Mouse (Mus musculus) CH12.LX (cell line): ENCODE measurements around the gene Tmem167b. TPM values are rescaled to one million over a fixed set of nuclear protein-coding genes. Genes with fewer than 3 reads are reported as not detected.

Experiments
- DNase-seq: peaks from one replicate; pipeline ENCODE4 v3.0.0-alpha.2; 2013; ENCODE audit errors: extremely low read depth
- H3K27ac ChIP-seq: 2 replicates; pipeline ENCODE4 v1.5.1; 2012; ENCODE audit warnings: low read depth, mild to moderate bottlenecking, control low read depth, moderate library complexity; ENCODE audit not compliant: insufficient read depth
- H3K27me3 ChIP-seq: replicated peaks from 2 replicates; pipeline ENCODE3; 2012; ENCODE audit warnings: inconsistent platforms
- H3K36me3 ChIP-seq, 2 experiments: replicated peaks in 1 of 2; 2 replicates each; pipeline versions ENCODE3 to v1.6.1; 2012; ENCODE audit warnings: inconsistent platforms in 1 of 2, low read length in 1 of 2, mild to moderate bottlenecking in 1 of 2, mixed read lengths in 1 of 2, moderate library complexity in 1 of 2; ENCODE audit not compliant: control insufficient read depth in 1 of 2, insufficient read depth in 1 of 2
- H3K4me1 ChIP-seq, 2 experiments: 2 replicates each; pipeline ENCODE4 v1.6.1; 2012; ENCODE audit warnings: inconsistent platforms in 1 of 2, moderate library complexity in 1 of 2; ENCODE audit not compliant: insufficient read depth in 2 of 2, control insufficient read depth in 1 of 2
- H3K4me2 ChIP-seq: 2 replicates; pipeline ENCODE4 v1.6.1; 2012; ENCODE audit warnings: low read depth, mild to moderate bottlenecking, control low read depth; ENCODE audit not compliant: poor library complexity, insufficient read depth, severe bottlenecking
- H3K4me3 ChIP-seq, 3 experiments: fragments of 150-350 bp in 1 of 3; sonication (generic) in 1 of 3; replicated peaks in 1 of 3; 2 replicates each; pipeline versions ENCODE3 to v1.5.1; 2011 to 2012; ENCODE audit warnings: low read depth in 2 of 3, low read length in 2 of 3, mild to moderate bottlenecking in 2 of 3, moderate library complexity in 2 of 3, control low read depth in 1 of 3, improper control_type of control experiment in 1 of 3, inconsistent platforms in 1 of 3, mixed read lengths in 1 of 3; ENCODE audit not compliant: poor library complexity in 1 of 3
- H3K79me2 ChIP-seq: replicated peaks from 2 replicates; pipeline ENCODE4 v1.6.1; 2012; ENCODE audit warnings: mild to moderate bottlenecking, moderate library complexity; ENCODE audit not compliant: control insufficient read depth, poor library complexity, insufficient read depth, severe bottlenecking; ENCODE audit errors: extremely low read depth
- H3K9ac ChIP-seq: 2 replicates; pipeline ENCODE4 v1.6.1; 2012; ENCODE audit warnings: low read depth, mild to moderate bottlenecking, control low read depth, moderate library complexity; ENCODE audit not compliant: insufficient read depth
- H3K9me3 ChIP-seq: replicated peaks from 2 replicates; pipeline ENCODE3; 2012; ENCODE audit warnings: low read length, inconsistent platforms, mixed read lengths
- BHLHE40 ChIP-seq: IDR thresholded peaks from 2 replicates; pipeline ENCODE4 v1.6.1; 2011; ENCODE audit warnings: mild to moderate bottlenecking, low read depth, low read length, improper control_type of control experiment
- CHD1 ChIP-seq: IDR thresholded peaks from 2 replicates; pipeline ENCODE4 v1.6.1; 2012; ENCODE audit warnings: low read depth, low read length, improper control_type of control experiment, inconsistent platforms
- E2F4 ChIP-seq: IDR thresholded peaks from 2 replicates; pipeline ENCODE4 v1.6.1; 2011; ENCODE audit warnings: low read depth, low read length, improper control_type of control experiment; ENCODE audit not compliant: insufficient replicate concordance
- EP300 ChIP-seq: IDR thresholded peaks from 2 replicates; pipeline ENCODE4 v1.6.1; 2011; ENCODE audit warnings: low read length, improper control_type of control experiment
- HCFC1 ChIP-seq: IDR thresholded peaks from 2 replicates; pipeline ENCODE4 v1.6.1; 2012; ENCODE audit warnings: low read depth, mild to moderate bottlenecking, inconsistent platforms, low read length, improper control_type of control experiment
- IRF4 ChIP-seq: IDR thresholded peaks from 2 replicates; pipeline ENCODE4 v1.6.1; 2014; ENCODE audit warnings: low read depth, mild to moderate bottlenecking, inconsistent platforms, low read length, improper control_type of control experiment
- JUND ChIP-seq: conservative IDR thresholded peaks from 2 replicates; pipeline ENCODE4 v1.6.1; 2011; ENCODE audit warnings: low read depth, low read length, improper control_type of control experiment
- MAFK ChIP-seq: IDR thresholded peaks from 2 replicates; pipeline ENCODE4 v1.6.1; 2011; ENCODE audit warnings: low read length, improper control_type of control experiment; ENCODE audit not compliant: insufficient replicate concordance
- MAX ChIP-seq: IDR thresholded peaks from 2 replicates; pipeline ENCODE4 v1.6.1; 2011; ENCODE audit warnings: low read length, improper control_type of control experiment
- MAZ ChIP-seq: IDR thresholded peaks from 2 replicates; pipeline ENCODE4 v1.6.1; 2012; ENCODE audit warnings: low read depth, mild to moderate bottlenecking, inconsistent platforms, low read length, improper control_type of control experiment, moderate library complexity
- MEF2A ChIP-seq: IDR thresholded peaks from 2 replicates; pipeline ENCODE4 v1.6.1; 2014; ENCODE audit warnings: low read depth, mild to moderate bottlenecking, inconsistent platforms, low read length, improper control_type of control experiment, borderline replicate concordance
- MXI1 ChIP-seq: IDR thresholded peaks from 2 replicates; pipeline ENCODE4 v1.6.1; 2011; ENCODE audit warnings: mild to moderate bottlenecking, low read depth, low read length, improper control_type of control experiment
- MYC ChIP-seq: IDR thresholded peaks from 2 replicates; pipeline ENCODE4 v1.6.1; 2011; ENCODE audit warnings: low read depth, mild to moderate bottlenecking, improper control_type of control experiment, low read length
- PAX5 ChIP-seq: IDR thresholded peaks from 2 replicates; pipeline ENCODE4 v1.6.1; 2012; ENCODE audit warnings: low read length, inconsistent platforms, mixed read lengths
- POLR2A ChIP-seq: IDR thresholded peaks from 2 replicates; pipeline ENCODE4 v1.6.1; 2011; ENCODE audit warnings: low read depth, mild to moderate bottlenecking, improper control_type of control experiment, low read length
- RAD21 ChIP-seq: IDR thresholded peaks from 2 replicates; pipeline ENCODE4 v1.6.1; 2011; ENCODE audit warnings: low read depth, mild to moderate bottlenecking, low read length, improper control_type of control experiment, moderate library complexity
- RCOR1 ChIP-seq: conservative IDR thresholded peaks from 2 replicates; pipeline ENCODE4 v1.6.1; 2012; ENCODE audit warnings: low read depth, mild to moderate bottlenecking, inconsistent platforms, low read length, improper control_type of control experiment
- TBP ChIP-seq: conservative IDR thresholded peaks from 2 replicates; pipeline ENCODE4 v1.6.1; 2011; ENCODE audit warnings: low read depth, low read length, improper control_type of control experiment
- TCF12 ChIP-seq: IDR thresholded peaks from 2 replicates; pipeline ENCODE4 v1.6.1; 2014; ENCODE audit warnings: low read depth, mild to moderate bottlenecking, inconsistent platforms, low read length, improper control_type of control experiment
- USF2 ChIP-seq: conservative IDR thresholded peaks from 2 replicates; pipeline ENCODE4 v1.6.1; 2011; ENCODE audit warnings: low read depth, low read length, improper control_type of control experiment
- ZC3H11A ChIP-seq: IDR thresholded peaks from 2 replicates; pipeline ENCODE4 v1.6.1; 2012; ENCODE audit warnings: low read depth, mild to moderate bottlenecking, inconsistent platforms, low read length, improper control_type of control experiment
- ZKSCAN1 ChIP-seq: IDR thresholded peaks from 2 replicates; pipeline ENCODE4 v1.6.1; 2012; ENCODE audit warnings: low read depth, inconsistent platforms, low read length, improper control_type of control experiment, borderline replicate concordance
- ZMIZ1 ChIP-seq: IDR thresholded peaks from 2 replicates; pipeline ENCODE4 v1.6.1; 2012; ENCODE audit warnings: low read depth, mild to moderate bottlenecking, inconsistent platforms, low read length, improper control_type of control experiment
- dilution Hi-C: fragments of 300-500 bp; cut with MboI; formaldehyde crosslinking; loops from 2 replicates; pipeline ENCODE4 v1.14.3; 2020; ENCODE audit warnings: low sequenced_read_pairs; ENCODE audit not compliant: extremely low pct_unique_long_range_greater_than_20kb, extremely low pct_ligation_motif_present
- in situ Hi-C: fragments of 300-500 bp; cut with MboI; formaldehyde crosslinking; loops from 3 replicates; pipeline ENCODE4 v1.14.3; 2019; ENCODE audit warnings: low sequenced_read_pairs, low pct_ligation_motif_present, low pct_unique_long_range_greater_than_20kb, mixed read lengths
- polyA plus RNA-seq: library from polyadenylated mRNA; unstranded; fragments of >175 nt; gene quantifications from 2 replicates; pipeline ENCODE4 v1.2.1, GENCODE M21; 2012; ENCODE audit warnings: low read depth; ENCODE audit not compliant: insufficient read length
- total RNA-seq, 2 experiments: library from RNA; depleted of rRNA; stranded (reverse); fragments of 300-350 nt in 1 of 2; fragments of >200 nt in 1 of 2; gene quantifications; 2 replicates each; pipeline ENCODE4 v1.2.3; 2012 to 2014

The Tmem167b gene
- total and polyA plus RNA-seq, 3 experiments = 11.3 to 18.7 (median 13.1) TPM

DNA sequence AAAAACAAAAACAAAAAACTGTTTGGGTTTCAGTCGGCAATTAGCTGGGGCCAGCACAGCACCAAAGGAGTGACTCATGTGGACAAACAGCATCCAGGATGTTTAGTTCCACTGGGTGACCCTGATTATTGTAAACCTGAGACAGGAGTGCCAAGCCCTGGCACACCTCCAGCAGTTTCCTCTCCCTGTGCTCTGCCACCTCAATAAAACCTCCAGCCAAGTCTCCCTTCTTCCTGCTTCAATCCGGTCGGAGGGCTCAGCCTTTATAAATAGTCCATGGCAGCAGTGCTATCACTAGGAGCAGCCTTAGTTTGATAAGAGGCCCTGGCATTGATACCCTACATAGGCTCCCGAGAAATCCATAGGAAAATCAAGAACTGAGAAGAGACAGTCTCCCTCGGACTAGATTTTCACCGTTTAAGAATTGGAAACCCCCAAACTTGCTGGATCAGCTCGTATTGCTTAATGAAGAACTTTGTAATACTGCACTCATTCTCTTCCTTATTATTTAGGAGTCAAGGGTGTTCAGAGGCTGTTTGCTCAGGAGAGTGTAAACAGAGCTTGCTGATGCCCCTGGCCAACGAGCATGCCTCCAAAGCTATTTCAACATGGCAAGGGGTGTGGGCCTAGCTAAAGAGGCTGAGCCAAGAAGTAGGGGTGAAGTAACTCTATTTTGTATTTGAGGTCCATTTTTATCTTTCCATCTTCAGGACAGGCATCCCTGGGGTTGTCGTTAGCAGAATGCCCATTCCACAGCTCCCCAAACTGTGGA lies 29.0 kb downstream of the Tmem167b start:
- H3K36me3 ChIP-seq = no peaks in the 10 kb centered on the region
- H3K4me1 ChIP-seq = peaks cover 0 to 15% of the 10 kb centered on the region in 2 experiments; a peak in 2 of 4 replicates
- no peak overlapping the region for H3K9ac ChIP-seq
- peaks cover 55% of the 10 kb centered on the region for H3K27me3 ChIP-seq
- no peak overlapping the region for H3K4me2 ChIP-seq
- H3K79me2 ChIP-seq = no peaks in the 10 kb centered on the region
- DNase-seq = no peak
- H3K27ac ChIP-seq = no peak overlapping the region
- H3K9me3 ChIP-seq = peaks cover 6% of the 10 kb centered on the region
- dilution Hi-C loops (no loop called here), in situ Hi-C loops (no loop called here)
- H3K4me3 ChIP-seq = no peak overlapping the region
- no peak for TF ChIP-seq BHLHE40
- TF ChIP-seq MAZ = no peak
- no peak for TF ChIP-seq MYC
- TF ChIP-seq MAFK = no peak
- no peak for TF ChIP-seq E2F4
- no peak for TF ChIP-seq USF2
- TF ChIP-seq TBP = no peak
- TF ChIP-seq MEF2A = no peak
- TF ChIP-seq IRF4 = no peak

DNA sequence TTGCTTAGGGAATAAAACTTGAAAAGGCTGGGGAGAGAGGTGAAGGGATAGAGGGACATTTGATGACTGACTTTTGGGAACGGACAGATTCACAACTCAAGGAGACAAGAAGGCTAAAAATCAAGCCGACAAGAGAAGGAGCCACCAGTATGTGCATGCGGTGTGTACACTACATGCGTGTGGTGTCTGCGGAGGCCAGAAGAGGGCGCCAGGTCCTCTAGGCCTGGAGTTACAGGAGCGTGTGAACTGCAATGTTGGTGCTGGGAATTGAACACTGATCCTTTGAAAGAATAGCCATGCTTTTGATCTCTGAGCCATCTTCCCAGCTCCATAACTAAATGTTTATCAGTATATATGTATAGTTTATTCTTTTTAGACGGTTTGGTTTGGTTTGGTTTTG lies 33.8 kb downstream of the Tmem167b start:
- peaks cover 0 to 1% of the 10 kb centered on the region in 2 experiments; a peak in 1 of 4 replicates for H3K4me1 ChIP-seq
- dilution Hi-C loops = no loop called here
- TF ChIP-seq MXI1 (no peak), HCFC1 (no peak), MEF2A (no peak), PAX5 (no peak), POLR2A (no peak), MAFK (no peak), IRF4 (no peak), ZKSCAN1 (no peak), EP300 (no peak), RCOR1 (no peak), TBP (no peak), CHD1 (no peak), RAD21 (no peak), TCF12 (no peak), MAX (no peak), ZC3H11A (no peak), E2F4 (no peak), ZMIZ1 (no peak), JUND (no peak)
- TF ChIP-seq, all 38 proteins: peak for 0
- Histone ChIP-seq H3K27ac (no peak overlapping the region), H3K4me3 (no peak overlapping the region), H3K9me3 (peaks cover 8% of the 10 kb centered on the region), H3K79me2 (no peaks in the 10 kb centered on the region), H3K4me2 (no peak overlapping the region), H3K27me3 (peaks cover 25% of the 10 kb centered on the region), H3K36me3 (no peaks in the 10 kb centered on the region), H3K9ac (no peak overlapping the region)
- DNase-seq = no peak
- in situ Hi-C loops = no loop called here
